Mouse (Mus musculus) ovary, postnatal 14 days (tissue): Measurements from ENCODE around the gene Sstr2.
A peak's percentile ranks its signal among the peaks of the same experiment; 100 is the strongest.

Experiments
- DNase-seq: peaks from one replicate; pipeline ENCODE4 v3.0.0; 2022; ENCODE audit warnings: low spot score

The Sstr2 gene

DNA sequence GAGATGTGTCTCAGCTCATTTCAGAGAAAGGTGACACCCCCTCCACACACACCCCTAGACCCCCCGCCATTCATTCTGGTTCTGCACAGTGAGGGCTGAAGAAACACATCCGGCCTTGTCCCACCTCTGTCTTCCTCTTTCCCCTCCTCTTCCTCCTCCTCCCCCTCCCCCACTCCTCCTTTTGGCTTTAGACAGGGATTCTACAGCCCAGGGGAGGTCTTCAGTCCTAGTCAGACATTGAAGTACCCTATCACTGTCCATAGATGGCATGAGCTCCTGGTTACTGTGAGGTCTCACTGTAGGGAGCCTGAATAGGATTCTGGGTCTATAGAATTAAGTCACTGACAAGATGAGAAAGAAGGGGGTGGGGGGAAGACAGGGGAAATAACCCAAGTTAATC lies 1.9 kb downstream of the Sstr2 start:
- no peak for DNase-seq

DNA sequence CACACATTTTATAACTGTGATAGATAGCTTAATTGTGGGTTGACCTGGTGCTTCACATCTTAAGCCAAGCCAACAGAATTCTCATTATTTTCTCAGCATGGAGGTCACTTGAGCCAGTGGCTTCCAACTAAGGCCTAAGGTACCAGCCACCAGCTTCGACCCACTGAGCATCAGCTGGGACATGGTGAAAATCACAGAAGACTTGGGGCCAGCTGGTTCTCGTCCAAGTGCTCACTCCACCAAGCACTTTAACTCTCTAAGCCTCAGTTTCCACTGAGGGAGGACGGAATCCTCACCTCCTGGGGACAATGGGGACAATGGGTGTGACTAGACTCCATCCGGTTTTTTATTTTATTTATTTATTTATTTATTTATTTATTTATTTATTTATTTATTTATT lies 2.9 kb downstream of the Sstr2 start:
- no peak for DNase-seq

DNA sequence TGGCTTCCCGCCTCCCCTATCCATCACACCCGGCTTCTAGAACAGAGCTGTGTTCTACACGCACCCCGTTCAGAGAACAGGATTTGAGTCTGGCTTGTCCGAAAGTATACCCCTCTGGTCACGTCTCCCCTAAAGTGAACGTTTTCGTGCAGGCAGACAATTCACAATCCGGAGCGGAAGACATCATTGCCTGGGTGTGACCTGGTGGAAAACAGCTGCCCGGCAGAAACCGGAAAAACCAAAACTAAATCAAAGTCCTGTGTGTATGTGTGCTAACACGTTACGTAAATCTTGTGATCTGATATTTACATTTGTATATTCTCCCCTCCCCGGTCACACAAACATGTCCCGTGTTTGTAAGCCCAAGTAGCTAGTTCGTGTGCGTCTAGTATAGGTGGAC lies 6.3 kb downstream of the Sstr2 start:
- DNase-seq, result no peak

DNA sequence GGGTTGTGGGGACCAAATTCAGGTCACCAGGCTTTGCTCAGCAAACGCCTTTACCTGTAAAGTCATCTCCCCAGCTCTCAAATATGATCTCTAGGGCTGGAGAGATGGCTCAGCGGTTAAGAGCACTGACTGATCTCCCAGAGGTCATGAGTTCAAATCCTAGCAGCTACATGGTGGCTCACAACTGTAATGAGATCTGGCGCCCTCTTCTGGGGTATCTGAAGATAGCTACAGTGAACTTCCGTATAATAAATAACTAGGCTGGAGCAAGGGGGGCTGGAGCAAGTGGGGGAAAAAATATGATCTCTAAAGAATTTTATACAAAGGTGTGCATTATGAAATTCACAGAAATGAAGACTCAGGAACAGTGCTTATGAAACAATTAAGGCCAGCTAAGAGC lies 8.6 kb downstream of the Sstr2 start:
- DNase-seq, result no peak

DNA sequence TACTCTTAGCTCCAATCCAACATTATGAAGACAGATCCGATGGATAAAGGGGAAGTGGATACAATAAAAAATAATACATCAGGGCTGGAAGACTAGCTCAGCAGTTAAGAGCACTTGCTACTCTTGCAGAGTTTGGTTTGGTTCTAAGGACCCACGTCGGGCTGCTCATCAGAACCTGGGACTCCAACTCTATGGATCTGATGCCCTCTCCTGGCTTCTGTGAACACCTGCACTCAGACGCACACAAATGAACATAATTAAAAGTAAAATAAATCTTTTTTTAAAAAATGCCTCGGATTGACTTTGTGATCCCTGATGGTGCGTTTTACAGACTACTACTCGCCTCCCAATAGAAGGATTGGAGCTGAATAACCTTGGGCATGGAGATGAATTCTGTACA lies 11.5 kb downstream of the Sstr2 start:
- no peak for DNase-seq

DNA sequence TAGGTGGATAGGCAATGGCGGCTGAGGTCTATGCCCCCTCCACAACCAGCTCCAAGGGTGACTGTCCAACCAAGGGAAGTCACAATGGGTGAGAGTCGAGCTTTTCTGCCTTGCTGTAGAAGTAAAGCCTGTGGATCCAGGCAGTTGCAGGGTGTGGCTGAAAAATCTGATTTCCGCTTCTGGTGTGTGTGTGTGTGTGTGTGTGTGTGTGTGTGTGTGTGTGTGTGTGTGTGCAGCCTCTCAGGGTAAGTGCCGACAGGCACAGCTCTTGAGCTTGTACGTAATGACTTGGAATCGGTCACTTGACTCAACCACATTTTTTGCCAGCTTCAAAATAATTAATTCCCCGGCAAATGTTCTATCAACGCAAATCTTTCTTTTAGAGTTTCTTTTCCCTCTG lies 12.2 kb downstream of the Sstr2 start:
- no peak for DNase-seq

DNA sequence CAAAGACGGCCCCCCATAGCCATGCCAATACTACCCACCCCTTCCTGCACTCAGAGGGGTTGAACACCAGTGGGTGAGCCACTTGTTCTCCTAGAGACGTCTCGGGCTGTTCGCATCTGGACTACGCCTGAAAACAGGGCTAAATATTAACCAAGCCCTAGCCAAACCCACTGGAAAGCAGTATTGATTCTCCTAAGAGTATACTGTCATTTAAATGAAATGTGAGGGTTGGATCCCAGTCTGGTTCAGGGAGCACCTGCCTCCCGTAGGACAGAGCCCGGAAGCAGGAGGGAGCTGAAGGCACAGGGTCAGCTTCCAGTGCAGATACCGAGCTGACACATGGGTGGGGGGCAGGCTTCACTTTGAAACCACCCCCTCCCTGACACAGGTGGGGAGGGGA lies 12.7 kb downstream of the Sstr2 start:
- DNase-seq, result no peak

DNA sequence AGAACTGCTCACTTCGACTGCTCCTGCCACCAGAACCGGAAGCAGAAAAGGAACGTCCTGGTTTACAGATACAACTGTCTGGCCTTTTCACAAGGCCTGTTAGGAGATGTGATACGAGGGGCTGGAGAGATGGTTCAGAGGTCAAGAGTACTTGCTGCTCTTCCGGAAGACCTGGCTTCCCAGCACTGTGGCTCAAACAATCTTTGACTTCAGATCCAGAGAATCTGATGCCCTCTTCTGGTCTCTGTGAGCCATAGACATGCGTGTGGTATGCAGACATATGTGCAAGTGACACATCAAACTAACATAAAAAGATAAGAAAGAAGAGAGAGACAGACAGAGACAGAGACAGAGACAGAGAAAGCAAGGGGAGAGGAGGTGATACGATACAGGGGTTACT lies 13.2 kb downstream of the Sstr2 start:
- DNase-seq, result no peak

DNA sequence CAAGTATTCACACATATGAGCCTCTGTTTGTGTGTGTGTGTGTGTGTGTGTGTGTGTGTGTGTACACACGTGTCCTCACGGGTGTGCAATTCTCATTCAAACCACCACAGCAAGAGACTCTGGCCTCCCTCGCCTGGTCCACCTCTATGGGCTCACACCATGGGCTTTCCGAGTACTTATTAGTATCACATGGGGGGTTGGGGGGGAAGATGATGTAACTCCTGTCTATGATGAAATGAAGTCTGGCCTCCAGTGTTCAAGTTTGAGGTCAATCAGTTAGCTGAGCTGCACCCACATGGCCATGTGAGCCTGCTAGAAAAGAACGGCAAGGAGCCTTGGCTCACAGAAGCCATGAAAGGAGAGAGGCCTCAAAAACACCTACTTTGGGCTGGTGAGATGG lies 14.3 kb downstream of the Sstr2 start:
- DNase-seq, result no peak

DNA sequence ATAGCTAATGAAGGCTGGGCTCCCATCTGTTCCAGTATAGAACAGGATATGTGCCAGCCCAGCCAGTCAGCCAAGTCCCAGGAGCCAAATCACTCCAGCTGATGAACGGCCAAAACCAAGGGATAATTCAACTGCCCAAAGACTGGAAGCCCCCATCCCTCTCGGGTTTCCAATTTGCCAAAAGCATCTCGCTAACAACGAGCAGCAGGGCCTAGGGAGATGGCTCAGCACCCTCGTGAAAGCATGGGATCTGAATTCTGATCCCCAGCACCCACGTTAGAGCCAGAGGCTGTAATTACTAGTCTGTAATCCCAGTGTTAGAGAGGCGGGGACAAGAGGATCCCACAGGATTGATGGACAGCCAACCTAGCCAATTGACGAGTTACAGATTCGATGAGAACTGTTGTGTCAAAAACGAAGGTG lies 15.6 kb downstream of the Sstr2 start:
- no peak for DNase-seq

DNA sequence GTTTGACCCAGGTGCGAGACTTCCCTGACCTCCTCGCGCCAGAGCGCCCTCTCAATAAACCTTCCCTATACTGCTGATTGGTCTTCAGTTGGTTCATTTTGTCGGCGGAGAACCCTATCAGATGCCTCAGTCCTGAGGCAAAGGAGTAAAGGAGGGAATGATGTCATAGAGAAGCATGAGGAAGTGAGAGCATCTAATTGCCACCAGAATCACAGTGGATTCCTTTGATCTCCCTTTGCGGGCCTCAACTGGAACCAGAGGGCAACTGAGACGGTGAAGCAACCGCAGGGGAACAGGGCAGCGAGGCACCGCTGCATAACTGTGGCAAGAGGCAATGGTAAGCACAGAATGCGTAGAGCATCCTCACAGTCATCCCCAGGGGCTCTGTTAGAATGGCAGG lies 19.5 kb downstream of the Sstr2 start:
- DNase-seq, result no peak

DNA sequence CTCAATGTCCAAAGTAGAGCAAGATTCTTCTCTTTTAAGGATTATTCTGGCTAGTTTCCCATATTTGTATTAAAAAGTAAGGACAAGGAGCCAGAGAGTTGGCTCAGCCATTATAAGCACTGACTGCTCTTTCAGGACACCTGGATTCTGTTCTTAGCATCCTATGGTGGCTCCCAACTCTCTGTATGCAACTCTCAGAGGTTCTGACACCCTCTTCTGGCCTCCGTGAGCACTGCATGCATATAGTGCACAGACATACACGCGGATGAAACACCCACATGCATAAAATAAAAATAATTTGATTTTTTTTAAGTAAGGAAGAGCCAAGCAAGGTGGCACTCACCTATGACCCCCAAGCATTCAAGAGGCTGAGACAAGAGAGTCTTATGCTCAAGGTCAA lies 26.0 kb downstream of the Sstr2 start:
- DNase-seq, result no peak

DNA sequence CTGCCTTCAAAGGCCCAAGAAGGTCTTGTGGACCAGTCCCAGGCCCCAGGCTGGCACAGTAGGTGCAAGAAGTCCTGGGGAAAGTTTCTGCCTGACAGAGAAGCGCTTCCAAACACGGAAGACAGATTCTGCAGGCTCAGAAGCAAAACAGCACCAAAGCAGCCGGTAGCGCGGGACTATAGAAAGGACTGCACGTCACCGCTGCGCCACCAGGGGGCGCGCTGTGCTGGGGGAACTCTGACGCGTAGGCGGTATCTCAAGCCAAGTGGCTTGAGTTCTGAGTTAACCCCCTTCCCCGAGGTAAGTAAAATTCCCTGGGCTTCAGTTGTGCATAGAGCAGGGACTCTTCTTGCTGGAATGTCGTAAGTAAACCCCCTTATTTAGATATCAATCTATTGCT lies 29.0 kb downstream of the Sstr2 start:
- DNase-seq, result peak; percentile 78

DNA sequence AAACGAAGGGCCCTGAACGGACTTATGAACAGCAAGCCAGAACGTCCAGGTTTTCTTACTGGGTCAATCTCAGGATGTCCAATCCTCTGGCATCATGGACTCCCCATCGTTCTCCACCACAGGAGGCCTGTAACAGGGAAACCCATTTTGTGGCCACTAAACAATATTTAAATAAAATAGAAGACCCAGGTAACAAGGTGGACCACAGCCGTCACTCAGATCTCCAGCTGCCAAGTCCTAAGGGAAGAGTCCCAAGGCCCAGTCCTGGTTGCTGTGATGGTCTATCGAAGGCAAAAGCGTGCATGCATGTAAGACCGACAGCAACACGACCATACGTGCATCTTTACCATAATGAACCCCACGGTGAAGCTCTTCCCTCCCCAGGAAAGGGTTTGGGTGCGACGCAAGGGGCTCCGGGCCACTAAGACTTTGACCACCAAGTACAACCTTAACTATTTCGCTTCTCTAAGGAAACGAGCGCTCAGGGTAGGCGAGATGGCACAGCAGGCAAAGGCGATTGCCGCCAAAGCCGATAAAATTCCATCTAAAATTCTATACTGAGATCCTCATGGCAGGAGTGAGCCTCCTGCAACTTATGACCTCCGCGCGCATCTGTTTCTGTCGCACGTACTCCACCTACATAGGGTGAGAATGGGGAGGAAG lies 29.7 kb downstream of the Sstr2 start, which contains the start of gene Cog1:
TSS of gene Cog1 (plus strand) at position 480 of the 663 bp plus-strand sequence.
- DNase-seq, result no peak

DNA sequence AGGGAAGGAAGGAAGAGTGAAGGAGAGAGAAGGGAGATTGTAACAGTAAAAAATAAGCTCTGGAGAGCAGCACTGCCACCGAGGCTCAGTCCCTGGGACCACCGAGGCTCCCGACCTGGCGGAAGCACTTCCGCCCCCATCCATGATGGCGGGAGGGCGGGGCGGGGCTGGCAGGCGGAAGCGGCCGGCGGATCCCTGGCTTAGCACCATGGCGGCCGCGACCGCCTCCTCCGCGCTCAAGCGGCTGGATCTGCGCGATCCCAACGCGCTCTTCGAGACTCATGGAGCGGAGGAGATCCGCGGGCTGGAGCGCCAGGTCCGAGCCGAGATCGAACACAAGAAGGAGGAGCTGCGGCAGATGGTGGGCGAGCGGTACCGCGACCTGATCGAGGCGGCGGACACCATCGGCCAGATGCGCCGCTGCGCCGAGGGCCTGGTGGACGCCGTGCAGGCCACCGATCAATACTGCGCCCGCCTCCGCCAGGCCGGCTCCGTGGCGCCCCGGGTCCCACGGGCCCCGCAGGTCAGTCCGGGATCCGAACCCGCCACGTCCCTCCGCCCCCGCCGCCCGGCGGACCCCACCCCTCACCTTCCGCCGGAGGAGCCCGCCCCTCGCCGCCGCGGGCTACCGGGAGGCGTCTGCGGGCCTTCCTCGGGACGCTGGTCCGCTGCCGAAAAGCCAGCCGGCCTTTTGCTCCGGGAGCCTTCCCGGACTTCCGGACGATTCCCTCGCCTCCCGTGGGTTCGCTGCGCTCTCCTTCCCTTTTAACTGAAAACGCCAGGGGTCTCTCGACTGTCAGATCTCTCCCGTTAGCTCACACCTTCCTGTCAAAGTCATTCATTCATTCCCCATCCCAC lies 30.4 kb downstream of the Sstr2 start, which contains the start of gene Slc39a11:
TSS of gene Slc39a11 (minus strand) at position 727 of the 858 bp plus-strand sequence.
- peak; percentile 56 for DNase-seq

DNA sequence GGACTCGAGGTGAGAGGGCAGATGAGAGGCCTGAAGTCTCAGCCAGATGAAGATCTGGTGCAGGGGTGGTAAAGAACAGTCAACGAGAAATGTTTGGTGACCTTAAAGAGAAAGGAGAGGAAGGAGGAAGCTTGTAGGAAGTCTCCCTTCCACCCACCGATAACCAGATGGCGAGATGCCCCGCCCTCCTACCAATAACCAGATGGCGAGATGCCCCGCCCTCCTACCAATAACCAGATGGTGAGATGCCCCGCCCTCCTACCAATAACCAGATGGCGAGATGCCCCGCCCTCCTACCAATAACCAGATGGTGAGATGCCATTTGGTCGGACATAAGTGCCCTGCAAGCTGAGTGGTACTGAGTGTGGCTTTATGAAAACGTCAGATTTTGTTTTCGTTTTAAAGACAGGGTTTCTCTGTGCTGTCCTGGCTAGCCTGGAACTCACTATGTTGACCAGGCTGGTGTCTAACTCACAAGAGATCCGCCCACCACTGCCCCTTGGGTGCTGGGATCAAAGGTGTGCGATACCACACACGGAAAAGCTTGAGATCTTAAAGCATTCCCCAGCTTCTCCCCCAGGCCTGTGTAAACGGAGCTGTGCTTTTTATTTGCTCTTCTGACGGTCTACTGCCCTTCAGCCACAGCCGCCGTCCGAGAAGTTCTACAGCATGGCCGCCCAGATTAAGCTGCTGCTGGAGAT lies 32.2 kb downstream of the Sstr2 start:
- no peak for DNase-seq

DNA sequence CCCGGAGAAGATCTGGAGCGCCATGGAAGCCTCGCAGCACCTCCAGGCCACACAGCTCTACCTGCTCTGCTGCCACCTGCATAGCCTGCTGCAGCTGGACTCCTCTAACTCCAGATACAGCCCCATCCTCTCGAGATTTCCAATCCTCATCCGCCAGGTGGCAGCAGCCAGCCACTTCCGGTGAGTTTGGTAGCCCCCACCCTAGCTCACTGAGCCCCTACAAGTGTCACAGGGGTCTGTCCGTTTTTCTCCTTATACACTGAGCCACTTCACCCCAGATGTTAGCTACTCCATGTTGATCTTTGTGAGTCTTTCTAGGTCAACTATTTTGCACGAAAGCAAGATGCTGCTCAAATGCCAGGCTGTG lies 32.7 kb downstream of the Sstr2 start:
- no peak for DNase-seq

DNA sequence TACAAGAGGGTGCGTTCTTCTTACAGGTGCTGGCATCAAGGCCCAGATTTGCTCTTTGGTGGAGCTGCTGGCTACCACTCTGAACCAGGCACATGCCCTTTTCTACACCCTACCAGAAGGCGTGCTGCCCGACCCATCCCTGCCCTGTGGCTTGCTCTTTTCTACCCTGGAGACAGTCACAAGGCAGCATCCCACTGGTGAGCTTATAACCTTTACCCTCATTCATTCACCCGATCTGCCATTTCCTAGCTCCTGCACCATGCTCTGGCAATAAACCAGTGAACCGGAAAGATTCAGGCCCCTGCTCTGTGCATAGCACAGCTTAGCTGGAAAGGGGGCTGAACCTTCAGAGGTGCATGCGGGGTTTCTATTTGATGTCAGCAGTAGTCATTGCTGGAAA lies 33.4 kb downstream of the Sstr2 start:
- no peak for DNase-seq

DNA sequence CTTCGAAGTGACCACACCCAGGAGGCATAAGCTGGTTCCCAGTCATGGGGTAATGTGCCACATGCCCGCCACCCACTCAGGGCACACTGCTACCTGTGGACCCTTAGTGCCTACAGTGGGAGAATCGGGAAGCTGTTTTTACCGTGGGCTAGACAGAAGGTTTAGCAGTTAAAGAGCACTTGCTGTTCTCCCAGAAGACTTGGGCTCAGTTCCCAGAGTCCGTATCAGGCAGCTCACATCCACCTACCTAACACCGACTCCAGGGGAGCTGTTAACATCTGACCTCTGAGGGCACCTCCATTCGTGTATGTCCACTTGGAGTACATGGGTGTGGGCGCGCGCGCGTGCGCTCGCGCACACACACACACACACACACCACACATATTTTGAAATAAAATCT lies 35.0 kb downstream of the Sstr2 start:
- no peak for DNase-seq

DNA sequence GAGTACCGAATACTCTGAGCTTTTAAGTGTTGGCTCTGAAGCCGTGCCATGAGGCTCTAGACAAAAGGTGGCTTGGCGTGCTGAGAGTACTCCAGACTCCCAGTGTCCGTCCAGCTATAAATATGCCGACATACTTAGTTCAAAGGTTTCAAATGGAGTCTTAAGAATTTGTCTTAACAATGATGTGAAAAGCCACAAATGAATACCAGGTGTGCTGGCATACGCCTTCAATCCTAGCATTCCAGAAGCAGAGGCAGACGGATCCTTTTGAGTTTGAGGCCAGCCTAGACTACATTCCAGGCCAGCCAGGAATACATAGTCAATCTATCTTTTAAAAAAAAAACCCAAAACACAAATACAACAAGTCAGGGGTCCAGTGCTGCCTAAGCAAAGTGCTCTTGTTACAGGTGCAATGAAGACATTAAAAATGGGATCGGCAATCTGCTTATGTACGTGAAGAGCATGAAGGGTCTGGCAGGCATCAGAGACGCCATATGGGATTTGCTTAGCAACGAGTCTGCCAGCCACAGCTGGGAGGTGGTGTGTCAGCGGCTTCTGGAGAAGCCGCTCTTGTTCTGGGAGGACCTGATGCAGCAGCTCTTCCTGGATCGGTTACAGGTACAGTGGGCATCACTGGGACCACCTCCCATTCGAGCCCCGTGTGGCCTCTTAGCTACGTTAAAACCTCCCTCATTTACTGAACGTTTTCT lies 35.6 kb downstream of the Sstr2 start:
- no peak for DNase-seq

DNA sequence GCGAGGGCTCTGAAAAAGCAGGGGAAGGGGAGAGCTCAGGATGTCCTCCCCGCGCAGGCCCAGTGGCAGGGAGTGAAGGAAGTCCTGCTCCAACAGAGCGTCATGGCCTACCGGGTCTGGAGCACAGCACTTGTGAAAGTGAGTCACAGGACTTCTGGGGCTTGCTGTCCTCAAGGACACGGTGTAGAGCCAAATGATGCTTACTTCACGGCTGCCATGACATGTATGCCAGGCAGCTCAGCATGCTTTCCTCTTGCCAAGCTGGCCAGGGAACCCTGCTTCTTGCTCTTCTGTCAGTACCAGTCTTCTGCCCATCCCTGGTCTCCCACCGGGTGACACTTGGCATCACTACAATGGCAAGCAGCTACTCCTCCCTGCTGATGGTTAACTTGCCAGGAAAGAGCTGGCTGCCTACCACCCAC lies 37.4 kb downstream of the Sstr2 start:
- DNase-seq, result no peak

DNA sequence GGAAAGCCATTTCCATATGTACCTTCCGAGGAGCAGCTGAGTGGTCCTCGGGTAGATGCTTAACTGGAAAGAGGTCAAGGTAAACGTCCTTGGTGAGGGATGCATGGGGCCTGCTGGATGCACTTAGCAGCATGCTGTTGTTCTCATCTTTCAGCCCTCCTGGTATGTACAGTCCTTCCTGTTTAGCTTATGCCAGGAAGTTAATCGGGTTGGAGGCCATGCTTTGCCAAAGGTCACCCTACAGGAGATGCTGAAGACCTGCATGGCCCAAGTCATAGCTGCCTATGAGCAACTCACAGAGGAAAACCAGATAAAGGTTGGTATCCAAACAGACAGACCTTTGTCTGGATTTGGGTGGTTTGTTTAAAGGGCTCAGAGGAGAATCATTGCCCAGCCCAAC lies 38.1 kb downstream of the Sstr2 start:
- no peak for DNase-seq
